Mouse (Mus musculus): ENCODE measurements at regions not wholly inside any gene's neighbourhood (a gene's known extent, or its start where the extent isn't known, plus 50 kb on each side); places are given as distances from the start of the nearest gene placed in this dataset.

- Histone ChIP-seq H3K4me3 (no peak overlapping the region), H3K27me3 (no peaks in the 10 kb centered on the region), H3K9ac (no peak overlapping the region), H3K27ac (no peak overlapping the region), H3K4me1 (no peaks in the 10 kb centered on the region), H3K4me2 (replicated peaks) (no peak overlapping the region), H3K36me3 (no peaks in the 10 kb centered on the region), H3K9me3 (replicated peaks) (no peaks in the 10 kb centered on the region)
- no peak for ATAC-seq (ENCODE audit: low FRiP score)
- WGBS, result 60% methylated on average over 1 of the region's 1 CpGs
Observed at GRCm38 (mm10) chr16:47354279-47354678, 856.0 kb upstream of the Nectin3 start.

- 86% methylated on average over 1 of the region's 1 CpGs for WGBS
Observed at GRCm38 (mm10) chr16:47394398-47394797, 889.1 kb upstream of the Dppa4 start.

GRCm38 (mm10) chr16:47407067-47407466, 876.5 kb upstream of the Dppa4 start:
- ATAC-seq (ENCODE audit: low FRiP score), result no peak
- 90% methylated on average over 3 of the region's 3 CpGs for WGBS
- H3K4me2 ChIP-seq (replicated peaks), result no peak overlapping the region
- no peak overlapping the region for H3K9ac ChIP-seq
- H3K9me3 ChIP-seq (replicated peaks), result no peaks in the 10 kb centered on the region
- H3K27ac ChIP-seq, result no peak overlapping the region
- H3K36me3 ChIP-seq, result no peaks in the 10 kb centered on the region
- no peaks in the 10 kb centered on the region for H3K27me3 ChIP-seq
- H3K4me3 ChIP-seq, result no peak overlapping the region
- H3K4me1 ChIP-seq, result no peaks in the 10 kb centered on the region

More at GRCm38 (mm10) chr16:47394398-47394797, 889.1 kb upstream of the Dppa4 start:
- no peak for ATAC-seq (ENCODE audit: low FRiP score)
- Histone ChIP-seq H3K36me3 (no peaks in the 10 kb centered on the region), H3K4me3 (no peak overlapping the region), H3K4me2 (replicated peaks) (no peak overlapping the region), H3K9me3 (replicated peaks) (no peaks in the 10 kb centered on the region), H3K4me1 (no peaks in the 10 kb centered on the region), H3K9ac (no peak overlapping the region), H3K27me3 (no peaks in the 10 kb centered on the region), H3K27ac (no peak overlapping the region)

GRCm38 (mm10) chr16:47418680-47419252, 864.8 kb upstream of the Dppa4 start:
- no peak overlapping the region for H3K27ac ChIP-seq
- no peak for ATAC-seq (ENCODE audit: low FRiP score)
- 59% methylated on average over 3 of the region's 3 CpGs for WGBS
- no peak overlapping the region for H3K4me2 ChIP-seq (replicated peaks)
- H3K4me3 ChIP-seq, result no peak overlapping the region
- no peaks in the 10 kb centered on the region for H3K36me3 ChIP-seq
- H3K4me1 ChIP-seq, result no peaks in the 10 kb centered on the region
- H3K9me3 ChIP-seq (replicated peaks), result no peaks in the 10 kb centered on the region
- H3K27me3 ChIP-seq, result no peaks in the 10 kb centered on the region
- no peak overlapping the region for H3K9ac ChIP-seq

- Histone ChIP-seq H3K4me3 (no peak overlapping the region), H3K27ac (no peak overlapping the region), H3K27me3 (no peaks in the 10 kb centered on the region), H3K9me3 (replicated peaks) (no peaks in the 10 kb centered on the region), H3K4me2 (replicated peaks) (no peak overlapping the region), H3K9ac (no peak overlapping the region), H3K4me1 (no peaks in the 10 kb centered on the region), H3K36me3 (no peaks in the 10 kb centered on the region)
- WGBS, result 95% methylated on average over 2 of the region's 2 CpGs
- no peak for ATAC-seq (ENCODE audit: low FRiP score)
Observed at GRCm38 (mm10) chr16:47445083-47445482, 838.5 kb upstream of the Dppa4 start.

- Histone ChIP-seq H3K36me3 (no peaks in the 10 kb centered on the region), H3K27ac (no peak overlapping the region), H3K4me2 (replicated peaks) (peak overlapping the region; percentile 31), H3K4me3 (no peak overlapping the region), H3K4me1 (no peaks in the 10 kb centered on the region), H3K27me3 (peaks cover 3% of the 10 kb centered on the region; the same call in 1 of the 2 replicates), H3K9me3 (replicated peaks) (no peaks in the 10 kb centered on the region), H3K9ac (no peak overlapping the region)
- 34% methylated on average over 9 of the region's 9 CpGs for WGBS
- peak; percentile 87 for ATAC-seq (ENCODE audit: low FRiP score)
Observed at GRCm38 (mm10) chr16:47475441-47476081, 808.0 kb upstream of the Dppa4 start.

GRCm38 (mm10) chr16:47482071-47482470, 801.5 kb upstream of the Dppa4 start:
- no peak for ATAC-seq (ENCODE audit: low FRiP score)
- Histone ChIP-seq H3K4me2 (replicated peaks) (no peak overlapping the region), H3K27me3 (peaks cover 3% of the 10 kb centered on the region; the same call in 1 of the 2 replicates), H3K9ac (no peak overlapping the region), H3K4me1 (no peaks in the 10 kb centered on the region), H3K4me3 (no peak overlapping the region), H3K9me3 (replicated peaks) (no peaks in the 10 kb centered on the region), H3K27ac (no peak overlapping the region), H3K36me3 (no peaks in the 10 kb centered on the region)
- 38% methylated on average over 2 of the region's 2 CpGs for WGBS

- ATAC-seq (ENCODE audit: low FRiP score), result no peak
- no peaks in the 10 kb centered on the region for H3K36me3 ChIP-seq
- H3K4me2 ChIP-seq (replicated peaks), result no peak overlapping the region
- H3K4me3 ChIP-seq, result no peak overlapping the region
- no peak overlapping the region for H3K9ac ChIP-seq
- 96% methylated on average over 1 of the region's 1 CpGs for WGBS
- no peaks in the 10 kb centered on the region for H3K9me3 ChIP-seq (replicated peaks)
- no peaks in the 10 kb centered on the region for H3K27me3 ChIP-seq
- no peaks in the 10 kb centered on the region for H3K4me1 ChIP-seq
- H3K27ac ChIP-seq, result no peak overlapping the region
Observed at GRCm38 (mm10) chr16:47488525-47488924, 795.0 kb upstream of the Dppa4 start.

GRCm38 (mm10) chr16:47525857-47526256, 757.7 kb upstream of the Dppa4 start:
- no peak for ATAC-seq (ENCODE audit: low FRiP score)
- no peak overlapping the region for H3K9ac ChIP-seq
- H3K4me3 ChIP-seq, result no peak overlapping the region
- H3K4me2 ChIP-seq (replicated peaks), result no peak overlapping the region
- H3K27ac ChIP-seq, result no peak overlapping the region
- H3K27me3 ChIP-seq, result no peaks in the 10 kb centered on the region
- no peaks in the 10 kb centered on the region for H3K9me3 ChIP-seq (replicated peaks)
- no peaks in the 10 kb centered on the region for H3K36me3 ChIP-seq
- 87% methylated on average over 4 of the region's 4 CpGs for WGBS
- no peaks in the 10 kb centered on the region for H3K4me1 ChIP-seq

- WGBS, result 91% methylated on average over 3 of the region's 3 CpGs
Observed at GRCm38 (mm10) chr16:47526613-47527012, 756.9 kb upstream of the Dppa4 start.

GRCm38 (mm10) chr16:47536524-47536923, 747.0 kb upstream of the Dppa4 start:
- Histone ChIP-seq H3K9ac (no peak overlapping the region), H3K9me3 (replicated peaks) (no peaks in the 10 kb centered on the region), H3K27me3 (no peaks in the 10 kb centered on the region), H3K4me2 (replicated peaks) (no peak overlapping the region), H3K4me1 (no peaks in the 10 kb centered on the region), H3K36me3 (no peaks in the 10 kb centered on the region), H3K27ac (no peak overlapping the region), H3K4me3 (no peak overlapping the region)
- WGBS, result 67% methylated on average over 1 of the region's 1 CpGs
- no peak for ATAC-seq (ENCODE audit: low FRiP score)

More at GRCm38 (mm10) chr16:47526613-47527012, 756.9 kb upstream of the Dppa4 start:
- Histone ChIP-seq H3K9ac (no peak overlapping the region), H3K4me3 (no peak overlapping the region), H3K9me3 (replicated peaks) (no peaks in the 10 kb centered on the region), H3K4me1 (no peaks in the 10 kb centered on the region), H3K4me2 (replicated peaks) (no peak overlapping the region), H3K36me3 (no peaks in the 10 kb centered on the region), H3K27me3 (no peaks in the 10 kb centered on the region), H3K27ac (no peak overlapping the region)
- no peak for ATAC-seq (ENCODE audit: low FRiP score)

- no peak overlapping the region for H3K9ac ChIP-seq
- H3K9me3 ChIP-seq (replicated peaks), result no peaks in the 10 kb centered on the region
- H3K27ac ChIP-seq, result no peak overlapping the region
- no peak overlapping the region for H3K4me2 ChIP-seq (replicated peaks)
- no peaks in the 10 kb centered on the region for H3K4me1 ChIP-seq
- 83% methylated on average over 3 of the region's 3 CpGs for WGBS
- no peaks in the 10 kb centered on the region for H3K27me3 ChIP-seq
- no peak overlapping the region for H3K4me3 ChIP-seq
- ATAC-seq (ENCODE audit: low FRiP score), result no peak
- no peaks in the 10 kb centered on the region for H3K36me3 ChIP-seq
Observed at GRCm38 (mm10) chr16:47551101-47551500, 732.4 kb upstream of the Dppa4 start.

- 88% methylated on average over 2 of the region's 2 CpGs for WGBS
- H3K4me1 ChIP-seq, result no peaks in the 10 kb centered on the region
- H3K36me3 ChIP-seq, result no peaks in the 10 kb centered on the region
- H3K27ac ChIP-seq, result no peak overlapping the region
- no peaks in the 10 kb centered on the region for H3K27me3 ChIP-seq
- H3K9ac ChIP-seq, result no peak overlapping the region
- no peaks in the 10 kb centered on the region for H3K9me3 ChIP-seq (replicated peaks)
- no peak for ATAC-seq (ENCODE audit: low FRiP score)
- no peak overlapping the region for H3K4me3 ChIP-seq
- H3K4me2 ChIP-seq (replicated peaks), result no peak overlapping the region
Observed at GRCm38 (mm10) chr16:47568051-47568450, 715.5 kb upstream of the Dppa4 start.

All from hindbrain, embryonic 12.5 days (tissue).